Mouse (Mus musculus): Measurements from ENCODE around the gene Prr13. TPM values are rescaled to one million over a fixed set of nuclear protein-coding genes. Genes with fewer than 3 reads are reported as not detected.

Prr13 gene
- polyA plus RNA-seq, 1 experiment from 2014 or later: 141 TPM

GRCm38 (mm10) chr15:102455993-102456392 lies 2.8 kb upstream of the Prr13 start:
- DNase-seq (ENCODE audit: low spot score) (no peak), ATAC-seq (replicated peaks; ENCODE audit: low FRiP score, low TSS enrichment, low read depth) (no peak)
- Histone ChIP-seq H3K4me2 (ENCODE audit: low read length) (no peak overlapping the region), H3K9me3 (ENCODE audit: control insufficient read depth, low read length) (no peaks in the 10 kb centered on the region), H3K36me3 (ENCODE audit: control insufficient read depth, insufficient read depth, low read length) (no peaks in the 10 kb centered on the region), H3K4me1 (replicated peaks; ENCODE audit: control insufficient read depth, insufficient read depth, low read length) (no peaks in the 10 kb centered on the region; the same call in 1 of the 2 replicates), H3K4me3 (ENCODE audit: low read depth, low read length) (no peak overlapping the region), H3K9ac (ENCODE audit: low read length) (no peak overlapping the region), H3K27me3 (replicated peaks; ENCODE audit: control insufficient read depth, insufficient read depth, low read length) (no peaks in the 10 kb centered on the region), H3K27ac (ENCODE audit: low read depth) (no peak overlapping the region)
- WGBS: 38% methylated on average over 6 of the region's 6 CpGs

DNA sequence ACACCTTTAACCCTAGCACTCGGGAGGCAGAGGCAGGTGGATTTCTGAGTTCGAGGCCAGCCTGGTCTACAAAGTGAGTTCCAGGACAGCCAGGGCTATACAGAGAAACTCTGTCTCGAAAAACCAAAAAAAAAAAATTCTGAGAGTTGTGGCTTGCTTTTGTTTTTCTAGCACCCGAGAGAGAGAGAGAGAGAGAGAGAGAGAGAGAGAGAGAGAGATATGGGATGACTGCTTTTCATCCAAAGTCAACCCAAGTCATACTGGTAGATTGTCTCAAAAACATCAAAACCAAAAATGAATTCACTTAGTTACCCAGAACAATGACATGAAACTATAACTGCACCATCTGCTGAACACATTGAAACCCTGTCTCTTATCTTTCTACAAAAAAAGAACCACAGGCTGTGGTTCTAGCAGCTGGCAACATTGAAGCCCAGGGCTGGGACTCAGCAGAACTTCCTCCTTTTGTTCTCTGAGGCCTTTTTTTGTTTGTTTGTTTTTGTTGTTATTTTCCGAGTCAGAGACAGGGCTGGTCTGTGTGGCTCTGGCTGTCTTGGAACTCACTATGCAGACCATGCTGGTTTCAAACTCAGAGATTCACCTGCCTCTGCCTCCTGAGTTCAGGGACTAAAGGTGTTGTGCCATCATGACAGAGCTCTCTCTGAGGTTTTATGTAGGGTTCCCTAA lies 635 bp upstream of the Prr13 start:
- H3K36me3 ChIP-seq (ENCODE audit: control insufficient read depth, insufficient read depth, low read length): no peaks in the 10 kb centered on the region
- WGBS: 71% methylated on average over 5 of the region's 5 CpGs
- no peaks in the 10 kb centered on the region for H3K27me3 ChIP-seq (replicated peaks; ENCODE audit: control insufficient read depth, insufficient read depth, low read length)
- H3K4me1 ChIP-seq (replicated peaks; ENCODE audit: control insufficient read depth, insufficient read depth, low read length): no peaks in the 10 kb centered on the region; the same call in 1 of the 2 replicates
- H3K4me3 ChIP-seq (ENCODE audit: low read depth, low read length): 0 out of 2 replicates have a peak overlapping the region, but pooled peaks have one; percentile 39
- ATAC-seq (replicated peaks; ENCODE audit: low FRiP score, low TSS enrichment, low read depth) (no peak), DNase-seq (ENCODE audit: low spot score) (no peak)
- no peak overlapping the region for H3K9ac ChIP-seq (ENCODE audit: low read length)
- peak overlapping the region; percentile 53 for H3K4me2 ChIP-seq (ENCODE audit: low read length)
- no peaks in the 10 kb centered on the region for H3K9me3 ChIP-seq (ENCODE audit: control insufficient read depth, low read length)
- no peak overlapping the region for H3K27ac ChIP-seq (ENCODE audit: low read depth)

GRCm38 (mm10) chr15:102459381-102459780 lies 553 bp downstream of the Prr13 start:
- no peaks in the 10 kb centered on the region; the same call in 1 of the 2 replicates for H3K4me1 ChIP-seq (replicated peaks; ENCODE audit: control insufficient read depth, insufficient read depth, low read length)
- no peaks in the 10 kb centered on the region for H3K9me3 ChIP-seq (ENCODE audit: control insufficient read depth, low read length)
- ATAC-seq (replicated peaks; ENCODE audit: low FRiP score, low TSS enrichment, low read depth): 0 out of 2 replicates have a peak, but pooled peaks have one; percentile 15
- no peaks in the 10 kb centered on the region for H3K27me3 ChIP-seq (replicated peaks; ENCODE audit: control insufficient read depth, insufficient read depth, low read length)
- no peaks in the 10 kb centered on the region for H3K36me3 ChIP-seq (ENCODE audit: control insufficient read depth, insufficient read depth, low read length)
- peak overlapping the region; percentile 39 for H3K4me3 ChIP-seq (ENCODE audit: low read depth, low read length)
- H3K27ac ChIP-seq (ENCODE audit: low read depth): no peak overlapping the region
- WGBS: 30% methylated on average over 6 of the region's 6 CpGs
- H3K9ac ChIP-seq (ENCODE audit: low read length): peak overlapping the region; percentile 37
- peak overlapping the region; percentile 53 for H3K4me2 ChIP-seq (ENCODE audit: low read length)
- DNase-seq (ENCODE audit: low spot score): no peak

DNA sequence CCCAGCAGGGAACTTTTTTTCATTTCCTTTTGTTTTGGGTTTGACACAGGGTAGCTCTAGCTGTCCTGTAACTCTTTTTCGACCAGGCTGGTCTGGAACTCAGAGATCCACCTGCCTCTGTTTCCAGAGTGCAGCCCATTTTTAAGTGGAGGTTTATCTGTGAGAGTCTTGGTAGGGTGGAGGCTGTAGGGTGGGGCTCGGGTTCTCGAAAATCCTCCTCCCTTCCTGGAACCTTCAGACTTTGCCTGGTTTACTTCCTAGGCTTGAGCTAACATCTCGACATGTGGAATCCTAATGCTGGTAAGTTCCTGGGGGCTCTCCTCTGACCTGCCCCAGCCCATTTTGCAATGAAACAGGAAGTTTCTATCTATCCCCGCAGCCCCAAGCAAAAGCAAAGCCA lies 1.0 kb downstream of the Prr13 start:
- 49% methylated on average over 5 of the region's 5 CpGs for WGBS
- ATAC-seq (replicated peaks; ENCODE audit: low FRiP score, low TSS enrichment, low read depth): no peak

DNA sequence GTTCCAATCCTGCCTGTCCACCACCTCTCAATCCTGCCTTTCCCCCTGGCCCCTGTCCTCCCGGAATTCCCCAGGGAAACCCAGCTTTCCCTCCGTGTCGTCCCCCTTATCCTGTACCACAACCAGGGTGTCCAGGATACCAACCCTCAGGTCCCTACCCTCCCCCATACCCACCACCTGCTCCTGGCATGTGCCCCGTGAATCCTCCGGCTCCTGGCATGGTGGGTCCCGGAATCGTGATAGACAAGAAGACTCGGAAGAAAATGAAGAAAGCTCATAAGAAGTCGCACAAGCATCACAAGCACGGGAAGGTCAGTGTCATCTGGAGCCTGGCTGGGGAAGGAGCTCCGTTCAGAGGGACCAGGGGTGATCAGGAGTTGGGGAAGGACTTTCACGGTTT lies 1.6 kb downstream of the Prr13 start:
- peak overlapping the region; percentile 53; the same call in 1 of the 2 replicates for H3K4me2 ChIP-seq (ENCODE audit: low read length)
- H3K27me3 ChIP-seq (replicated peaks; ENCODE audit: control insufficient read depth, insufficient read depth, low read length): no peaks in the 10 kb centered on the region
- ATAC-seq (replicated peaks; ENCODE audit: low FRiP score, low TSS enrichment, low read depth) (no peak), DNase-seq (ENCODE audit: low spot score) (no peak)
- H3K9ac ChIP-seq (ENCODE audit: low read length): no peak overlapping the region
- H3K36me3 ChIP-seq (ENCODE audit: control insufficient read depth, insufficient read depth, low read length): no peaks in the 10 kb centered on the region
- WGBS: 85% methylated on average over 12 of the region's 12 CpGs
- H3K4me3 ChIP-seq (ENCODE audit: low read depth, low read length): no peak overlapping the region
- no peaks in the 10 kb centered on the region; the same call in 1 of the 2 replicates for H3K4me1 ChIP-seq (replicated peaks; ENCODE audit: control insufficient read depth, insufficient read depth, low read length)
- no peaks in the 10 kb centered on the region for H3K9me3 ChIP-seq (ENCODE audit: control insufficient read depth, low read length)
- H3K27ac ChIP-seq (ENCODE audit: low read depth): no peak overlapping the region

More for the DNA sequence above, 1.0 kb downstream of the Prr13 start:
- H3K4me1 ChIP-seq (replicated peaks; ENCODE audit: control insufficient read depth, insufficient read depth, low read length): no peaks in the 10 kb centered on the region; the same call in 1 of the 2 replicates
- H3K4me2 ChIP-seq (ENCODE audit: low read length): peak overlapping the region; percentile 53
- no peak for DNase-seq (ENCODE audit: low spot score)
- no peaks in the 10 kb centered on the region for H3K36me3 ChIP-seq (ENCODE audit: control insufficient read depth, insufficient read depth, low read length)
- no peak overlapping the region for H3K9ac ChIP-seq (ENCODE audit: low read length)
- no peaks in the 10 kb centered on the region for H3K9me3 ChIP-seq (ENCODE audit: control insufficient read depth, low read length)
- peak overlapping the region; percentile 39 for H3K4me3 ChIP-seq (ENCODE audit: low read depth, low read length)
- H3K27ac ChIP-seq (ENCODE audit: low read depth): no peak overlapping the region
- H3K27me3 ChIP-seq (replicated peaks; ENCODE audit: control insufficient read depth, insufficient read depth, low read length): no peaks in the 10 kb centered on the region

DNA sequence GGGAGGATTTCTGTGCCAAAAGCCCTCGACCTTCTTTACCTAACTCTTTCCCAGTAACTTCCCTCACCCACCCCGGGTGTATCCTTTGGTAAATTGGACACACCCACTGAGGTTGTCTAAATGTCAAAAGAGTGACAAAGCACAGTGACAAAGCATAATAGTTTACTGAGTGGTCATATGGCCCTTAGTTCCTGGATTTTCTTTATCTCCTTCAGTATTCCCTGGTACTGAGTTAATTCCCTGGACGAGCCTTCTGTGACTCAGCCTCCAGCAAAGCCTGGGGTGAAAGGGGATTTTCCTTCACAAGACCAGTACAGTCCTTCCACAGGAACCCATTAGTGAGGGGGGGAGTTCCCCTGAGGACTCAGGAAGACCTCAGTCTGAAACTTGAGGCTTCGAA lies 2.1 kb downstream of the Prr13 start:
- H3K4me3 ChIP-seq (ENCODE audit: low read depth, low read length): no peak overlapping the region
- ATAC-seq (replicated peaks; ENCODE audit: low FRiP score, low TSS enrichment, low read depth): no peak
- H3K9ac ChIP-seq (ENCODE audit: low read length): no peak overlapping the region
- no peak for DNase-seq (ENCODE audit: low spot score)
- no peaks in the 10 kb centered on the region for H3K36me3 ChIP-seq (ENCODE audit: control insufficient read depth, insufficient read depth, low read length)
- 0 out of 2 replicates have a peak overlapping the region, but pooled peaks have one; percentile 53 for H3K4me2 ChIP-seq (ENCODE audit: low read length)
- no peaks in the 10 kb centered on the region for H3K27me3 ChIP-seq (replicated peaks; ENCODE audit: control insufficient read depth, insufficient read depth, low read length)
- H3K9me3 ChIP-seq (ENCODE audit: control insufficient read depth, low read length): no peaks in the 10 kb centered on the region
- 63% methylated on average over 4 of the region's 4 CpGs for WGBS
- no peaks in the 10 kb centered on the region; the same call in 1 of the 2 replicates for H3K4me1 ChIP-seq (replicated peaks; ENCODE audit: control insufficient read depth, insufficient read depth, low read length)
- no peak overlapping the region for H3K27ac ChIP-seq (ENCODE audit: low read depth)

GRCm38 (mm10) chr15:102461430-102462075 lies 2.7 kb downstream of the Prr13 start:
- Histone ChIP-seq H3K4me3 (ENCODE audit: low read depth, low read length) (no peak overlapping the region), H3K27ac (ENCODE audit: low read depth) (no peak overlapping the region), H3K4me1 (replicated peaks; ENCODE audit: control insufficient read depth, insufficient read depth, low read length) (no peaks in the 10 kb centered on the region; the same call in 1 of the 2 replicates), H3K9me3 (ENCODE audit: control insufficient read depth, low read length) (no peaks in the 10 kb centered on the region), H3K27me3 (replicated peaks; ENCODE audit: control insufficient read depth, insufficient read depth, low read length) (no peaks in the 10 kb centered on the region), H3K36me3 (ENCODE audit: control insufficient read depth, insufficient read depth, low read length) (no peaks in the 10 kb centered on the region), H3K9ac (ENCODE audit: low read length) (no peak overlapping the region), H3K4me2 (ENCODE audit: low read length) (no peak overlapping the region)
- ATAC-seq (replicated peaks; ENCODE audit: low FRiP score, low TSS enrichment, low read depth) (no peak), DNase-seq (ENCODE audit: low spot score) (no peak)
- WGBS: 77% methylated on average over 9 of the region's 9 CpGs

GRCm38 (mm10) chr15:102463666-102464065 lies 4.8 kb downstream of the Prr13 start:
- no peak overlapping the region for H3K4me3 ChIP-seq (ENCODE audit: low read depth, low read length)
- H3K27ac ChIP-seq (ENCODE audit: low read depth): no peak overlapping the region
- DNase-seq (ENCODE audit: low spot score) (no peak), ATAC-seq (replicated peaks; ENCODE audit: low FRiP score, low TSS enrichment, low read depth) (no peak)
- H3K4me1 ChIP-seq (replicated peaks; ENCODE audit: control insufficient read depth, insufficient read depth, low read length): no peaks in the 10 kb centered on the region; the same call in 1 of the 2 replicates
- no peaks in the 10 kb centered on the region for H3K36me3 ChIP-seq (ENCODE audit: control insufficient read depth, insufficient read depth, low read length)
- H3K4me2 ChIP-seq (ENCODE audit: low read length): no peak overlapping the region
- no peaks in the 10 kb centered on the region for H3K27me3 ChIP-seq (replicated peaks; ENCODE audit: control insufficient read depth, insufficient read depth, low read length)
- H3K9ac ChIP-seq (ENCODE audit: low read length): no peak overlapping the region
- H3K9me3 ChIP-seq (ENCODE audit: control insufficient read depth, low read length): no peaks in the 10 kb centered on the region

Data from intestine, embryonic 14.5 days (tissue).